Mouse (Mus musculus): Measurements from ENCODE around the gene 1700013F07Rik. TPM values are rescaled to one million over a fixed set of nuclear protein-coding genes. Genes with fewer than 3 reads are reported as not detected.
"Not testable (repeated sequence)": the region's sequence is repeated elsewhere in the genome, so short reads cannot be mapped to it uniquely, and the experiment has no call there.

The 1700013F07Rik gene
- polyA plus RNA-seq, 1 experiment: 7.7 TPM

DNA sequence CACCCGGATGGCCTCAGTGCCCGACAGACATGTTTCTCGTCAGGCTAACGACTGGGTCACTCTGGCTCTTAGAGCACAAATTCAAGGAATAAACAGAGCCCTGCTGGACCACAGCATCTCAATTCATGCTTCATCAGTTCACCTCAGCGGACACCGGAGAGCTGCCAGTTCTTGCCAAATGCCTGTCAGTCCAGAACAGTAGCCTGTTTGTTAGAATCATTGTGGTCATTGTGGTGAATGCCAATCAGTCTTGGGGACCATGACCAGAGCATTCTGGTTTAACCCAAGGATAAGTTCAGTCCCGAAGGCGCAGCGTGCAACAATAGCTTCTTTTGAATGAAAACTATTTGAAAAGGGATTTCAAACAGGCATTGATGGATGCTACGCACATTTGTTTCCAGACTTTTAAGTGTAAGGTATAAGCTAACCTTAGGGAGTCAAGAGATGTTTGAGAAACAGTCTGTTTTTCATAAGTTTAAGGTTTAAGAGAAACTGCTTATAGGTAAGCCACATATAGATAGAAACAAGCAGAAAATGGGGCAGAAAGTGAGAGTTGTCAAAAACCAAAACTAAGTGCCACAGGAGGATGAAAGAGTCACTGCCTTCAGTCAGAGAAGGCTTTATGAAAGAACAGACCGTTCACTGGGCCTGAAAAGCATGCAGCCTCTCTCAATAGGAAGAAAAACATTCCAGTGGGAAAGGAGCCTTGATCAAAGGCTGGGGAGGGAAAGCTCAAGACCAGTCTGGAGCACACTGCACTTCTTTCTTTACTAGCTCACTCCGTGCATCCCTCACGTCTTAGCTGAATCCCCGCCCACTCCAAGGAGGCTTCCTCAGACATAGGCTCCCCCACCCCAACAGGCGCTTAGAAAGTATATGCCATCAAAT is 34.3 kb downstream of the 1700013F07Rik start:
- DNase-seq: no peak
- Histone ChIP-seq H3K4me1 (ENCODE audit: control insufficient read depth, insufficient read depth, low read length) (peaks cover 4% of the 10 kb centered on the region), H3K4me3 (replicated peaks; ENCODE audit: extremely low read depth, low read depth, low read length) (no peak overlapping the region)
- WGBS: 63% methylated on average over 15 of the region's 15 CpGs
- no peak for TF ChIP-seq POLR2A (IDR thresholded peaks at IDR 0.05; ENCODE audit: borderline replicate concordance, extremely low read depth, low read depth, low read length)
- no peak for TF ChIP-seq CTCF (IDR thresholded peaks at IDR 0.05; ENCODE audit: insufficient read depth, low read length)

DNA sequence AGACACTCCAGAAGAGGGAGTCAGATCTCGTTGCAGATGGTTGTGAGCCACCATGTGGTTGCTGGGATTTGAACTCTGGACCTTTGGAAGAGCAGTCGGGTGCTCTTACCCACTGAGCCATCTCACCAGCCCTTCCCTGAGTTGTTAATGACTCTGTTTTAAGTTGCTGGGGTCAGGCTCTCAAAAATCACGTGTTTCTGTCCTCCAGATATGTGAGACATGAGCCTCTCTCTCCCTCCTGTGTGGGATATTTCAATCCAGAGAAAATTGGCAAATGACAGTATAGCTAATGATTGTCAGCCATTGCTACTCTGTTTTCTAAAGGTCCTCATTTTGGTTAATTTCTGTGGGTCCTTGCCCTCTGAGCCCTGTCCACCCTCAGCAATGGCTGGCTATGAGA is 35.7 kb downstream of the 1700013F07Rik start:
- not testable (repeated sequence) for H3K4me1 ChIP-seq (ENCODE audit: control insufficient read depth, insufficient read depth, low read length); H3K4me3 ChIP-seq (replicated peaks; ENCODE audit: extremely low read depth, low read depth, low read length); DNase-seq
- 51% methylated on average over 3 of the region's 3 CpGs for WGBS

GRCm38 (mm10) chr3:108570813-108571212 is 36.9 kb downstream of the 1700013F07Rik start:
- H3K4me3 ChIP-seq (replicated peaks; ENCODE audit: extremely low read depth, low read depth, low read length): no peak overlapping the region
- no peak for TF ChIP-seq CTCF (IDR thresholded peaks at IDR 0.05; ENCODE audit: insufficient read depth, low read length)
- no peak for TF ChIP-seq POLR2A (IDR thresholded peaks at IDR 0.05; ENCODE audit: borderline replicate concordance, extremely low read depth, low read depth, low read length)
- no peak for DNase-seq
- WGBS: 81% methylated on average over 14 of the region's 14 CpGs
- peaks cover 4% of the 10 kb centered on the region for H3K4me1 ChIP-seq (ENCODE audit: control insufficient read depth, insufficient read depth, low read length)

DNA sequence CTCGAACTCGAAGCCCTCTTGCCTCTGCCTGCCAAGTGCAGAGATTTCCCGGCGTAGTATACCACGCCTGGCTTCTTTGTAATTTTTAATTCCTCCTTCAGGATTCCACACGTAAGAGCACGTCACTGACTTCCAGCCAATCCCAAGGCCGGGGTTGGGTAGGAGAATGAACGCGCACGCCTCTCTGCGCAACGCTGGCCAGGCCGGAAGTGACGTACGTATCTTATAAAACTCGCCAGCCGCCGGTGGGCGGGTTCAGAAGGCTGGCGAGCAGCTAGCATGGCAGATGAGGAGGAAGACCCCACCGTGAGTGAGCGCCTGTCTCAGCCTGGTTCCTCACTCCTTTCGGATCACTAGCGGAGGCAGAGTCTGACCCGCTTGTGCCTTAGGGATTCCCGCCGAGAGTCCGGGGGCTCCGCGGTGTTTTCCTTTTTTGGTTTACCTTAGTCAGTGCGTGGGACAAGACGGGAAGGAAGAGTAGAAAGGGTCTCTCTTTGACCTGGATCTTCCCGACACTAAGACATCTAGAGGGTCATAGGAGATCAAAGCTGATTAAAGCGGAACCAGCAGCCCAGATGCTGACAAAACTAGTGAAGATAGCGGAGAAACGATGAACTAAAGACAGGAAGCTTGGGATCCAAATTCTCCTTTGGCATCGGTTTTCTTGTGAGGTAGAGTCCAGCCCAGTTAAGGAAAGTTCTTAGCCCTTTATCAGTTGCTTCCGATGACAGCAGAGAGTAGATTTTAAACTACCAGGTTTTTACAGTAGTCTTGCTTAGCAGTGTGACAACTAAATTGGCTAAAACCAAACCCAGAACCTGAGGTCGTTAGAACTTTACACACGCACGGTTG is 37.7 kb downstream of the 1700013F07Rik start, which contains the start of gene Taf13:
Gene Taf13, plus strand, starts transcription at position 256 of the 852 bp plus-strand sequence.
- WGBS: under 1% methylated on average over 42 of the region's 42 CpGs
- peak; percentile 96 for DNase-seq
- no peak for TF ChIP-seq CTCF (IDR thresholded peaks at IDR 0.05; ENCODE audit: insufficient read depth, low read length)
- peak; percentile 100 for TF ChIP-seq POLR2A (IDR thresholded peaks at IDR 0.05; ENCODE audit: borderline replicate concordance, extremely low read depth, low read depth, low read length)
- peak within 1 kb of the TSS; percentile 95 for H3K4me3 ChIP-seq (replicated peaks; ENCODE audit: extremely low read depth, low read depth, low read length)
- H3K4me1 ChIP-seq (ENCODE audit: control insufficient read depth, insufficient read depth, low read length): peaks cover 4% of the 10 kb centered on the region

GRCm38 (mm10) chr3:108572309-108573010 is 38.5 kb downstream of the 1700013F07Rik start:
- TF ChIP-seq CTCF (IDR thresholded peaks at IDR 0.05; ENCODE audit: insufficient read depth, low read length) (no peak), POLR2A (IDR thresholded peaks at IDR 0.05; ENCODE audit: borderline replicate concordance, extremely low read depth, low read depth, low read length) (no peak)
- peak overlapping the region; percentile 95 for H3K4me3 ChIP-seq (replicated peaks; ENCODE audit: extremely low read depth, low read depth, low read length)
- no peak for DNase-seq
- 41% methylated on average over 18 of the region's 18 CpGs for WGBS
- peaks cover 4% of the 10 kb centered on the region for H3K4me1 ChIP-seq (ENCODE audit: control insufficient read depth, insufficient read depth, low read length)

- 79% methylated on average over 5 of the region's 5 CpGs for WGBS
- TF ChIP-seq POLR2A (IDR thresholded peaks at IDR 0.05; ENCODE audit: borderline replicate concordance, extremely low read depth, low read depth, low read length): no peak
- TF ChIP-seq CTCF (IDR thresholded peaks at IDR 0.05; ENCODE audit: insufficient read depth, low read length): no peak
- Histone ChIP-seq H3K4me3 (replicated peaks; ENCODE audit: extremely low read depth, low read depth, low read length) (no peak overlapping the region), H3K4me1 (ENCODE audit: control insufficient read depth, insufficient read depth, low read length) (peaks cover 4% of the 10 kb centered on the region)
- DNase-seq: no peak
Measured at GRCm38 (mm10) chr3:108574018-108574417, 40.1 kb downstream of the 1700013F07Rik start.

- 60% methylated on average over 4 of the region's 4 CpGs for WGBS
- TF ChIP-seq CTCF (IDR thresholded peaks at IDR 0.05; ENCODE audit: insufficient read depth, low read length) (no peak), POLR2A (IDR thresholded peaks at IDR 0.05; ENCODE audit: borderline replicate concordance, extremely low read depth, low read depth, low read length) (no peak)
- no peak for DNase-seq
- Histone ChIP-seq H3K4me1 (ENCODE audit: control insufficient read depth, insufficient read depth, low read length) (no peaks in the 10 kb centered on the region), H3K4me3 (replicated peaks; ENCODE audit: extremely low read depth, low read depth, low read length) (no peak overlapping the region)
Measured at GRCm38 (mm10) chr3:108584580-108584979, 50.6 kb downstream of the 1700013F07Rik start.

DNA sequence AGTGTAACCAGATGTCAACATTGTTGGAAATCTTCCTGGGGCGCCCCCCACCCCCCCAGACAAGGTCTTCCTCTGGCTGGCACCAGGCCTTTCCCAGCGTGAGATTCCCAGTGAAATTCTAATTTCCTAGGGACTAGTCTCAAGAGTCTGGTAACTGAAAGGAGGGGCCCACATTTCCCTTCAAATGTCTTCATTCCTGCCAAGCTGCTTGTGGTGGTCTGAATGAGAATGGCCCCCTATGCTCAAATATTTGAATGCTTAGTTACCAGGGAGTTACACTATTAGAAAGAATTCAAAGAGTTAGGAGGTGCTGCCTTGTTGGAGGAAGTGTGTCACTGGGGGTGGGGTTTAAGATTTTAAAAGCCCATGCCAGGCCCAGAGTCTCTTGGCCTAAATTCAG is 54.5 kb downstream of the 1700013F07Rik start:
- Histone ChIP-seq H3K4me3 (replicated peaks; ENCODE audit: extremely low read depth, low read depth, low read length) (no peak overlapping the region), H3K4me1 (ENCODE audit: control insufficient read depth, insufficient read depth, low read length) (no peaks in the 10 kb centered on the region; the same call in 1 of the 2 replicates)
- no peak for DNase-seq
- TF ChIP-seq CTCF (IDR thresholded peaks at IDR 0.05; ENCODE audit: insufficient read depth, low read length): no peak
- TF ChIP-seq POLR2A (IDR thresholded peaks at IDR 0.05; ENCODE audit: borderline replicate concordance, extremely low read depth, low read depth, low read length): no peak
- WGBS: 65% methylated on average over 2 of the region's 2 CpGs

Data from lung, adult 2 months (tissue).